Mouse (Mus musculus) naive thymus-derived CD4-positive, alpha-beta T cell, adult 2 months (primary cell): ENCODE data around the gene Klf16.
A peak's percentile ranks its signal among the peaks of the same experiment; 100 is the strongest.

ENCODE experiments used
- DNase-seq: peaks from one replicate; pipeline ENCODE4 v3.0.0-alpha.2; 2011; ENCODE audit warnings: low read depth

Klf16 gene

DNA sequence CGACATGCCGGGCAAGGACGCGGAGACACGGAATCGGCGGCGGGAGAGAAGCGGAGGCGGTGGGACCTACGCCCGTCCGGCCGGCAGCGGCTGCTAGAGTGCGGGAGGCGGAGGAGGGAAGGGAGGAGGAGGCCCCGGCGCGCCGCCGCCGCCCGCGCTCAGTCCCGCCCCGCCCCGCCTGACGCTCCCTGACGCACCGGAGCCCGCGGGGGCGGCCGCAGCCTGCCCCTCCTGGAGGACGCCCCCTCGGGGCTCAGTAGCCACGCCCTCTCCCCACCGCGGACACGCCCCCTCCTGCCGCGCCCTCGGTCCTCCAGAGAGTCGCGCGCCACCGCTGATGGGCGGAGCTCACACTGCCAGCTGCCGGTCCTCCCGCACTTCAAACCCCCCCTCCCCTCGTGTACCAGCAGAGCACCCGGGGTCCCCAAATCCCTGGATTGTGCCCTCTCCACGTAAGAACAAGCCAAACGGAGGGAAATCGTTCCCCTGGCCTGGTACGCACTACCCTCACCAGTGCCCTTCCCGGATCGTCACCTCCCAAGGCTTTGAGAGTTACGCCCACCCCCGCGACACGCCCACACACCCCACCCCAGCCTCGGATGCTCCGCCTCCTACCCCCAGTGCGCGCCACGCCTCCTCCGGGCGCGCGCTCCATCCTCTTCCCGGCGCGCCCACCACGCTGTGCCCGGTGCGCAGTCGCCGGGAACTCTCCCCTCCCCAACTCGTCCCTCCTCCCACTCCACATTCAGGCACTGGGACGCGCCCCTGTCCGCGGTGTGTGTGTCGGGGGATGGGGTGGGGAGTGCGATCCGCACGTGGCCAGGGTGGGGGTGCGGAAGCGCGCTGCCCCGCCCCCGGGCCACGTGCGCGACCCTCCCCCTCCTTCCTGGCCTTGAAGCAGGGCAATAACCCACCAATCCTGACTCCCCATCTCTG is at the start of gene Klf16:
Klf16 (minus strand) TSS at position 127 of the 936 bp plus-strand sequence.
- peak; percentile 99 for DNase-seq

DNA sequence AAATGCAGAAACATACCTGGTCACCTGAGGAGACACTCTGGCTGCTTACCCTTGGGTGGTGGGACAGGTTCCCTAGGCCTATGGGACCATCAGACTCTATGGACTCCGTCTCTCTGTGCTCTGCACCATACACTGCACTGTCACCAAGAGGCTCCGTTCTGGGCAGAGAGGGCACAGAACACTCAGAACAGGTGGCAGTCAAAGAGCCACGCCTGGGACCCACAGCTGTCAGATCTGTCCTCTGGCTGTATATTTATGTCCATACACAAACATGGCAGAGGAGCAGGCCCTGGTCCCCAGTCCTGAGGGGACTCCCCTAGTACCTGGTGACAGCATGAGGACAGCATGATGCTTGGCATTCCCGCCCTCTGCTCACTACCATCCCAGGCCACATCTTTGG is 48.6 kb upstream of the Klf16 start:
- DNase-seq: no peak

DNA sequence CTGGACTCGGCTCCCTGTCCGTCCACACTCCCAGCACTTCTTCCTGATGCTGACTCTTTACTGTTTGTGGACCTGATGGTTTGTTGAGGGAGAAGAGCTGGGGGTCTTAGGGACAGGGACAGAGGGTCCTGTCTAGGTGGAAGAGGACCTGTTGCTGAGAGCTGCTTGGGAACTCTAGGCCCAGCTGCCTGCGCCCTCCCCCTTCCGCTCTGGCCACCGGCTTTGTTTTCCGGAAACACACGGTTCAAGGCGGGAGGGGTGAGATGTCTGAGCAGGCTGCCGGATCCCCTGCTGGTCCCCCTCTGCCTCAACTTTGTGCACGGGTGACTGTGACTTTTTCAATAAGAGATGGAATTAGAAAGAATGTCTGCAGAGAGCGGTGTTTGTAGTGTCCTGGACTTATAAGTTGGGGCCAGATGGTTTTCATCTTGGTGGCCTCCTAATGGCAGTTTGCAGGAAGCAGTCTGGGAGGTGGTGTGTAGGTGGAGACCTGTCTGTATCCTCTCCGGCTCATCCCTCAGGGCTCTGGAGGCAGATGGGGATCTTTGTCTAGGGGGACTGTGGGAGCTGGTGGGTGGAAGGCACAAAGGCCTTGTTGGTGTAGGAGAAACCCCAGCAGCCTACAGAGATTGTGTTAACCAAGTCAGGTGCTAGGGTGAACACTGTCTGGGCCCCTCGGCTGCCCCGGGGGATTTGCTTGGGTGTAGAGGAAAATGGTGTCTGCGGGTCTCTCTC is 46.5 kb upstream of the Klf16 start:
- DNase-seq: peak; percentile 75

GRCm38 (mm10) chr10:80622661-80623456 is 45.7 kb upstream of the Klf16 start, which contains the start of gene Csnk1g2:
Gene Csnk1g2, plus strand, starts transcription at chr10:80622838.
- no peak for DNase-seq

GRCm38 (mm10) chr10:80621940-80622660 is 45.0 kb upstream of the Klf16 start:
- DNase-seq: peak; percentile 100

DNA sequence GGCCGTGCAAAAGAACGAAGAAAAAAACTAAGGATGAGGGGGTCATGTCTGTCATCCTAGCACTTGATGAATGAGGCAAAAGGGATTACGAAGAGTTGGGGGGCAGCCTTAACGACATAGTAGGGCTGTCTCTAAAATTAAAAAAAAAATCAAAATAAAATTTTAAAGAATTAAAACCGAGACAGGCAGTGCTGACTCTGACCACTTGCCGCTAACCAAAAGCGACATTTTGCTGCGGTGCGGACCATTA is 44.5 kb upstream of the Klf16 start:
- no peak for DNase-seq

GRCm38 (mm10) chr10:80620796-80621689 is 43.9 kb upstream of the Klf16 start:
- no peak for DNase-seq

DNA sequence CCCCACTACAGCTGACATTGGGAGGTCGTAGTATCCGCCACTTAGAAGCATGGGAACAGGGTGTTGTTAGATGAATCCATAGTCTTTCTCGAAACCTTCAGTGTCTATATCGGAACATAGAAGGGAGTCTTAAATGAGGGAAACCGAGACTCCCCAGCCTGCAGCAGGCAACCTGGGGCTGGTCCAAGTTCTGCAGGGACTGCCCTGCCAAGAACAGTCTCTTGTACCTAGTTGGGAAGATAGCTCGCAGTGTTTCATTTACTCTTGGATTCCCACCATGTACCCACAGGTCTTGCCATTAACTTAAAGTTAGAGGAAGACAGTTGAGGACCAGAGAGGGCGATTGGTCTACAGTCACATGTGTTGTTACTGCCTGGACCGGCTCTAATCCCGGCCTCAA is 43.2 kb upstream of the Klf16 start:
- no peak for DNase-seq

DNA sequence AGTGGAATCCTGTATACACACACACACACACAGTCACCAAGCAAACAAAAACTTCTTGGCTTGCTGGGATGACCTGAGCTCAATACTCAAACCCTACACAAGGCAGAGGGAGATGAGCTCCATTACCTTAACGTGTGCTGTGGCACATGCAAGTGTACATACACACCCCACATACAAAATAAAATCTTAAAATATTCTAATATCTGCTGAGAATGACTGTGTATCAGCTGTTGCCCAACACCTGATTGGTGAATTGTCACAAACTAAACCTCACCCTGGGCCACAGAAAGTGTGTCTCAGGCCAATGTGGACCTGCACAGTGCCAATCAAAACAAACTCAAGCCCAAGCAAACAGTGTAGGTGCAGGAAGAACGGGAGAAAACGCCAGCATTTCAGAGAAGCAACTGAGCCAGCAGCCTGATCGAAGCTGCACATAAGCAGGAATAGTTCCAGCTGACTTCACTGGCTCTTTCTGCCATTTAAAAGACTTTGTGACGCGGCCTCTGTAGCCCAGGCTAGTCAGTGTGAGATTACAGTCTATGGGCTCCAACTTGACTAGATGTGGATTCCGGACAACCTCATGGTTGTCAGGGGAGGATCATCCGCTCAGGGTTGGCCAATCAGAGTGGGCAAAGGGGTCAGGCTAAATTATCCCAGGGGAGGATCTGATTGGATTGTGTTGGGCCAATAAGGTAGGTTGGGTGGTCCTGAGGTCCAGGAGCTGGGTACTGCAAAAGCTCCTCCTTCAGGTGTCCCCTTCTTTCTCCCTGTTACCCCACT is 42.5 kb upstream of the Klf16 start:
- DNase-seq: no peak

GRCm38 (mm10) chr10:80618181-80618580 is 41.1 kb upstream of the Klf16 start:
- DNase-seq: peak; percentile 88

DNA sequence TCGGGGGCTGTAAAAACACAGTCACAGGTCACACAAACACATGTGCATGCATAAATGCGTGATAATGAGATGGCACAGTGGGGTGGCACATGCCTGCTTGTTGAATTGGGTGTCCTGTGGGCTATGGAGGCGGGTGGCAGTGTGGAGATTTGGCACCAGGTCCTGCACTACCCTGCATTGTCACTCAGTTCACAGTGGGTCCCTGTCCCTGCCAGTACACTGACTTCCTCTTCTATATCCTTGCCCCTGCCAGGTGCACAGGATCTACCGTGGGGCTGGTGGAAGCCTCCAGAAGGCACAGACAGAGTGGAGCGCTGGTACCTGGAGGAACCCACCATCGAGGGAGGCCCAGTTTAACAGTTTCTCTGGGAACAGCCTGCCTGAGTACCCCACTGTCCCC is 37.2 kb upstream of the Klf16 start:
- DNase-seq: no peak

DNA sequence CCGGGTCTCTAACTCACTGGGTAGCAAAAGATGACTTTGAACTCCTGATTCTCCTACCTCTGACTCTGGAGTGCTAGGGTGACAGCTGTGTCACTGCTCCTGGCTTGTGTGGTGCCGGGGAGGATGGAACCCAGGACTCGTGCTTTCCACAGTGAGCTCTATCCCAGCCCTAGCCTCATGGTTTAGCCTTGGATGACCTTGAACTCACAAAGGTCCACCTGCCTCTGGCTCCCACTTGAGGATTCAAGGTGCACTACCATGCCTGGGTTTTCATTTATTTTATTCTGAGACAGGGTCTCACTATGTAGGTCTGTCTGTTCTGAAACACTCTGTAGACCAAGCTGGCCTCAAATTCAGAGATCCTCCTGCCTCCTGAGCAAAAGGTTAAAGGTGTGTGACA is 36.7 kb upstream of the Klf16 start:
- DNase-seq: no peak

DNA sequence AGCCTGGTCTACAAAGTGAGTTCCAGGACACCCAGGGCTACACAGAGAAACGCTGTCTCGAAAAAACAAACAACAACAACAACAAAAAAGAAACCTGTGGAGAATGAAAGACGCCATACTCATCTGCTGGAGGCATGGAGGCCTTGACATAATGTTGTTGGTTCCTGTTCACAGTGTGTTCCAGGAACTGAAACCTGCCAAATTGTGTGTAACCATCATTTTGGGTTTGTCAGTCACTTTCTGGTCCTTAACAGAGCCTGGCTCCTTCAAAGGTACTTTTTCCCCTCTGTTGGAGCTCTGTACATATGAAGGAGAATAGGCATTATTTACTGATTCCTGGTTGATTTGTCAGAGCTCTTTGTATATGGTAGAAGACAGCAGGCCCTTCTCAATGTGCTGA is 34.8 kb upstream of the Klf16 start:
- no peak for DNase-seq

- DNase-seq: peak; percentile 83
These were observed 33.9 kb upstream of the Klf16 start for GRCm38 (mm10) chr10:80611024-80611423.

GRCm38 (mm10) chr10:80610116-80610785 is 33.1 kb upstream of the Klf16 start:
- peak; percentile 64 for DNase-seq

DNA sequence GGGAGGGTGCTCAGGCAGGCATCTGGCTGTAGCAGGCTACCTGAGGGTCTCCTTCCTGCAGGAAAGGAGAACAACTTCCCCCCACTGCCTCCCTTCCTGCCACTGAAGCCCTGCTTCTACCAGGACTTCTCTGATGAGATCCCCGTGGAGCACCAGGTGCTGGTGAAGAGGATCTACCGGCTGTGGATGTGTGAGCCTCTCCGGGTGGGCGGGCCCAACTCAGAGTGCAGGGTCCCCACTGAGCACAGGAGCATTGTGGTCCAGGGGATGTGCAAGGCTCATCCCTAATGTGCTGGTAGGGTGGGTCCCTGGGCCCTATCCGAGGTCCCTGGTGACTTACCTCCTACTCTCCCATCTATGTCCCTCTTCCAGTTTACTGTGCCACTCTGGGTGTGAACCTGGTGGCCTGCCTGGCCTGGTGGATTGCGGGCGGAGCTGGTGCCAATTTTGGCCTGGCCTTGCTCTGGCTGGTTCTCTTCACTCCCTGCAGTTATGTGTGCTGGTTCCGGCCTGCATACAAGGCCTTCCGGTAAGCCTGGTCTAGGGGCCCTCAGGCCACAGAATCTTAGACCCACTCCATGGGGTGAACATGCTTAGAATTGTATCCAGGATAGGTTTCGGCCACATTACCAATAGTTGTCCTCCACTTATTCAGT is 32.3 kb upstream of the Klf16 start:
- no peak for DNase-seq

- DNase-seq: no peak
These were observed 31.3 kb upstream of the Klf16 start for GRCm38 (mm10) chr10:80608435-80608834.

DNA sequence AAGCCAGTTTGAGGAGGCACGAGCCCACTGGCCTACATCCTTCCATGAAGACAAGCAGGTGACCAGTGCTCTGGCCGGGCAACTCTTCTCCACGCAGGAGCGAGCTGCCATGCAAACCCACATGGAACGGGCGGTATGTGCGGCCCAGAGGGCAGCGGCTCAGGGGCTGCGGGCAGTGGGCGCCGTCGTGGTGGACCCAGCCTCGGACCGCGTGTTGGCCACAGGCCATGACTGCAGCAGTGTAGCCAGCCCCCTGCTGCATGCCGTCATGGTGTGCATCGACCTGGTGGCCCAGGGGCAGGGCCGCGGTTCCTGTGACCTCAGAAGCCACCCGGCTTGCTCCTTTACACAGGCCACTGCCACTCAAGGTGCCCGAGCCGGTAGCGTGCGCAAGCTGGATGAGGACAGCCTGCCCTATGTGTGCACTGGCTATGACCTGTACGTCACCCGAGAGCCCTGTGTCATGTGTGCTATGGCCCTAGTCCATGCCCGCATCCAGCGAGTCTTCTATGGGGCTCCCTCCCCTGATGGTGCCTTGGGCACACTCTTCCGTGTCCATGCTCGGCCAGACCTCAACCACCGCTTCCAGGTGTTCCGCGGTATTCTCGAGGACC is 29.7 kb upstream of the Klf16 start:
- no peak for DNase-seq
